Mouse (Mus musculus) cerebellum, postnatal 25 days (tissue): ENCODE results near the gene 1110032A03Rik.
A peak's percentile ranks its signal among the peaks of the same experiment; 100 is the strongest.

ENCODE experiments used
- DNase-seq, 2 experiments: peaks; one replicate each; pipeline ENCODE4 v3.0.0; 2021; ENCODE audit warnings: mixed read lengths in 2 of 2

The 1110032A03Rik gene

GRCm38 (mm10) chr9:50770011-50770410, 5.3 kb downstream of the 1110032A03Rik start:
- no peak for DNase-seq

GRCm38 (mm10) chr9:50768107-50769002, 7.0 kb downstream of the 1110032A03Rik start, which contains the start of gene Fdxacb1:
TSS of gene Fdxacb1 (plus strand) at chr9:50768236.
- peak; percentile 99 for DNase-seq

GRCm38 (mm10) chr9:50767531-50768106, 7.7 kb downstream of the 1110032A03Rik start:
- DNase-seq: peak in 1 of 2 experiments; percentile 20

GRCm38 (mm10) chr9:50763331-50763730, 12.0 kb downstream of the 1110032A03Rik start:
- peak in 1 of 2 experiments; percentile 37 for DNase-seq

GRCm38 (mm10) chr9:50761520-50762243, 13.6 kb downstream of the 1110032A03Rik start:
- no peak for DNase-seq

- no peak for DNase-seq
Measured at GRCm38 (mm10) chr9:50756711-50757110, 18.6 kb downstream of the 1110032A03Rik start.

- DNase-seq: no peak
Measured at GRCm38 (mm10) chr9:50753947-50754346, 21.4 kb downstream of the 1110032A03Rik start.

GRCm38 (mm10) chr9:50752784-50753615, 22.3 kb downstream of the 1110032A03Rik start:
- DNase-seq: peak; percentile 74 to 77

- peak in 1 of 2 experiments; percentile 46 for DNase-seq
Measured at GRCm38 (mm10) chr9:50752054-50752602, 23.2 kb downstream of the 1110032A03Rik start, which contains the start of gene Hspb2. TSS of gene Hspb2 (minus strand) at chr9:50752354.

GRCm38 (mm10) chr9:50751323-50751722, 24.0 kb downstream of the 1110032A03Rik start, which contains the start of gene Cryab:
TSS of gene Cryab (plus strand) at chr9:50751325.
- peak in 1 of 2 experiments; percentile 19 for DNase-seq

GRCm38 (mm10) chr9:50750706-50751105, 24.6 kb downstream of the 1110032A03Rik start:
- no peak for DNase-seq

GRCm38 (mm10) chr9:50746214-50746677, 29.1 kb downstream of the 1110032A03Rik start, which contains the start of gene 2310030G06Rik:
TSS of gene 2310030G06Rik (minus strand) at chr9:50746536.
- peak; percentile 50 to 55 for DNase-seq

GRCm38 (mm10) chr9:50745806-50746205, 29.5 kb downstream of the 1110032A03Rik start:
- no peak for DNase-seq

GRCm38 (mm10) chr9:50742744-50743143, 32.6 kb downstream of the 1110032A03Rik start:
- DNase-seq: no peak

- DNase-seq: no peak
Measured at GRCm38 (mm10) chr9:50742261-50742660, 33.1 kb downstream of the 1110032A03Rik start.

GRCm38 (mm10) chr9:50740867-50741784, 34.2 kb downstream of the 1110032A03Rik start:
- no peak for DNase-seq

- DNase-seq: peak; percentile 84 to 87
Measured at GRCm38 (mm10) chr9:50738914-50739870, 36.1 kb downstream of the 1110032A03Rik start, which contains the start of gene Dixdc1. TSS of gene Dixdc1 (minus strand) at chr9:50739517.

GRCm38 (mm10) chr9:50734989-50735388, 40.3 kb downstream of the 1110032A03Rik start:
- DNase-seq: peak; percentile 70 to 80

- DNase-seq: no peak
Measured at GRCm38 (mm10) chr9:50732560-50732959, 42.8 kb downstream of the 1110032A03Rik start.
